Comparison of ENCODE assay signal across 7 mouse cellular contexts in the genomic region with DNA sequence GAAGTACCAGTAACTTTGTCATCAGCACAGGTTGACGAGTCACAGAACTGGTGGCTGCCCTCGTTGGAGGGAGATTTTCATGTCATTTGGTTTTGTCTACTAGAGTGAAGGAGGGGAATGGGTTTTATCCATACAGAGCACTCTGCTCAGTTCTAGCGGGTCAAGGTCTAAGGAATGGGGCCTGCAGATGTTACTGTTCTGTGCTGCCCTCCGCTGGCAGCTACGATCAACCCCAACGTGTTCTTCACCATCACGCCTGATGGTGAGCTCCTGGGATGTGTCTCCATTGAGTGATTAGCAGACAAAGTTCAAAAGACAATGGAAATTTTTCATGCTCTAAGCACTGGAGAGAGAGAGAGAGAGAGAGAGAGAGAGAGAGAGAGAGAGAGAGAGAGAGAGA.
DNase-seq lines count a peak whose midpoint lies in the region; ATAC-seq lines count a peak whose summit lies in the region.

No protein-coding gene starts in this region.

- H3K4me2 ChIP-seq in kidney, embryonic 14.5 days (replicated peaks; ENCODE audit: low read depth, low read length) = no peak overlapping the region

- ATAC-seq in kidney, embryonic 14.5 days (ENCODE audit: low FRiP score, low TSS enrichment) = no peak

- H3K9me3 ChIP-seq in kidney, embryonic 14.5 days (ENCODE audit: control insufficient read depth, low read length) = no peaks in the 10 kb centered on the region

- 63% methylated on average over 7 of the region's 7 CpGs for WGBS in kidney, embryonic 14.5 days

- H3K27me3 ChIP-seq in kidney, embryonic 14.5 days (ENCODE audit: control insufficient read depth, insufficient read depth, low read length) = no peaks in the 10 kb centered on the region

- no peak overlapping the region for H3K27ac ChIP-seq in kidney, embryonic 14.5 days (ENCODE audit: low read depth, low read length)

- no peak overlapping the region for H3K9ac ChIP-seq in kidney, embryonic 14.5 days (ENCODE audit: low read depth, low read length)

- peak; percentile 8 for DNase-seq in kidney, adult 18-20 months
- peak; percentile 19 to 24 for DNase-seq in right cerebral cortex, adult 2 months (ENCODE audit: low spot score in 2 of 2)
- no peak for DNase-seq in right cerebral cortex, postnatal 4 days
- peak; percentile 26 for DNase-seq in embryo, embryonic 11 days
- DNase-seq in urinary bladder, postnatal 36 days (ENCODE audit: low spot score in 2 of 2) = no peak
- DNase-seq in T-cell, adult 2 months (ENCODE audit: low spot score) = no peak

- no peak overlapping the region for H3K4me3 ChIP-seq in kidney, embryonic 14.5 days (ENCODE audit: low read length)

- H3K36me3 ChIP-seq in kidney, embryonic 14.5 days (ENCODE audit: control insufficient read depth, insufficient read depth, low read length) = no peaks in the 10 kb centered on the region

- no peaks in the 10 kb centered on the region for H3K4me1 ChIP-seq in kidney, embryonic 14.5 days (ENCODE audit: control insufficient read depth, insufficient read depth, low read length)

Comparison
In these comparisons a context has a peak if more than half of its experiments do, and no peak if none do; other contexts are left out.
1. DNase-seq: peak in kidney, adult 18-20 months (single experiment), right cerebral cortex, adult 2 months (2 of 2) and embryo, embryonic 11 days (single experiment); none in right cerebral cortex, postnatal 4 days (single experiment), urinary bladder, postnatal 36 days (0 of 2) and T-cell, adult 2 months (single experiment).